Mouse (Mus musculus) neural tube, embryonic 12.5 days (tissue): Measurements from ENCODE around the gene Dnajc8. TPM values are rescaled to one million over a fixed set of nuclear protein-coding genes. Genes with fewer than 3 reads are reported as not detected.

ENCODE experiments used
- ATAC-seq: fragments of 200-750 bp; cut with Nextera tagmentation; 2 replicates; pipeline ENCODE4 v1.8.0; 2017; ENCODE audit warnings: low read depth, mild to moderate bottlenecking, moderate TSS enrichment, moderate library complexity; ENCODE audit not compliant: low FRiP score
- H3K27ac ChIP-seq: fragments of 300-500 bp; sonication (generic); 2 replicates; pipeline ENCODE4 v1.5.1; 2016
- H3K27me3 ChIP-seq: fragments of 300-500 bp; sonication (generic); replicated peaks from 2 replicates; pipeline ENCODE4 v1.6.1; 2016; ENCODE audit warnings: mild to moderate bottlenecking
- H3K36me3 ChIP-seq: fragments of 300-500 bp; sonication (generic); 2 replicates; pipeline ENCODE4 v1.6.1; 2016; ENCODE audit warnings: mild to moderate bottlenecking
- H3K4me1 ChIP-seq: fragments of 300-500 bp; sonication (generic); 2 replicates; pipeline ENCODE4 v1.6.1; 2016
- H3K4me2 ChIP-seq: fragments of 300-500 bp; sonication (generic); replicated peaks from 2 replicates; pipeline ENCODE4 v1.6.1; 2016; ENCODE audit warnings: mild to moderate bottlenecking
- H3K4me3 ChIP-seq: fragments of 300-500 bp; sonication (generic); 2 replicates; pipeline ENCODE4 v1.5.1; 2016
- H3K9ac ChIP-seq: fragments of 300-500 bp; sonication (generic); 2 replicates; pipeline ENCODE4 v1.6.1; 2016; ENCODE audit warnings: mild to moderate bottlenecking
- H3K9me3 ChIP-seq: fragments of 300-500 bp; sonication (generic); 2 replicates; pipeline ENCODE4 v1.6.1; 2016; ENCODE audit warnings: mild to moderate bottlenecking
- WGBS: fragments of 180-500 bp; shearing (Covaris S2); methylation state at CpG from one replicate; pipeline ENCODE4 v1.1.7; 2016; 5-methylcytosine and 5-hydroxymethylcytosine counted together
- polyA plus RNA-seq: library from polyadenylated mRNA; unstranded; fragments of >200 nt; fragmentation: Nextera tagmentation; extraction: Ambion mirVana; gene quantifications from 2 replicates; pipeline ENCODE4 v1.2.1, GENCODE M21; 2016

Gene Dnajc8
- polyA plus RNA-seq, 1 experiment from 2014 or later: 191 TPM

DNA sequence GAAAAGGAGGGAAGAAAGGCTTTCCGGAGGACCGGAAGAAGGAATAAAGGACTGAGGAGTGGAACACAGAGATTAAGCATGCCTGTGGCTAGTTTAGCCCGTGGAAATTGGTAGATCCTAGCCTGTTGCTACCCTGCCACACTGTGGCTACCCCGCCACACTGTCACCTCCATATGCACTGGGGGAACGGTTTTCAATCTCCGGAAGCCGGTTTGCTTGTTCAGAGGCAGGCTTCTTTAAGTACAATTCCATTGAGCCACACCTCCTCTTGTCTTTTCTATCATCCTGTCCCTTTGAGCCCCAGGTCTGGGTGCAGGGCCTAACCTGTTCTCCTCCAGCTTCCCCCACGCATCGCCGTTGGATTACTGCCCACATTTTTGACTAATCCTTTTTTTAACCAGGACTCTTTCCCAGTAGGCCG, 11.0 kb upstream of the Dnajc8 start:
- Histone ChIP-seq H3K4me2 (no peak overlapping the region), H3K36me3 (0 out of 2 replicates have a peak, but pooled peaks cover 3% of the 10 kb centered on the region), H3K4me1 (no peaks in the 10 kb centered on the region), H3K9ac (no peak overlapping the region), H3K9me3 (no peaks in the 10 kb centered on the region), H3K27me3 (no peaks in the 10 kb centered on the region), H3K4me3 (no peak overlapping the region), H3K27ac (no peak overlapping the region)
- no peak for ATAC-seq
- 15% methylated on average over 11 of the region's 11 CpGs for WGBS

DNA sequence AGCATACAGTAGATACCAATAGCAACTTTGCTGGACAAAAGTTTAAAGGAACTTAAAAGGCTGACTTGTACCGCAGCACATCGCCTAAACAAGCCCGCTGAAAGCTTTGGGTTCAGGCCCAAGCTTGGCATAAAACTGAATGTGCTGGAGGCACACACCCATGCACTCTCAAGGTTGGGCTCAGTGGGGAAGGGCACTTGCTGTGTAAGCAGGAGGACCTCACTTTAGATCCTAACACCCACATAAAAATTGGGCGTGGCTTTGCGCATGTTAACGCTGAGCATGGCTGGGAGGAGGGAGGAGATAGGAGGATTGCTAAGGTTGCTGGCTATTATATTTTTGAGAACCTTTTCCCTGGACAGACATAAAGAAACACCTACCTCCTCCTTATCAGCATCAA, 10.5 kb upstream of the Dnajc8 start:
- Histone ChIP-seq H3K9ac (no peak overlapping the region), H3K4me1 (no peaks in the 10 kb centered on the region), H3K4me2 (no peak overlapping the region), H3K9me3 (no peaks in the 10 kb centered on the region), H3K36me3 (0 out of 2 replicates have a peak, but pooled peaks cover 5% of the 10 kb centered on the region), H3K27ac (no peak overlapping the region), H3K27me3 (no peaks in the 10 kb centered on the region), H3K4me3 (no peak overlapping the region)
- no peak for ATAC-seq
- 42% methylated on average over 6 of the region's 6 CpGs for WGBS

GRCm38 (mm10) chr4:132526678-132527077, 8.7 kb upstream of the Dnajc8 start:
- Histone ChIP-seq H3K9me3 (no peaks in the 10 kb centered on the region), H3K4me3 (no peak overlapping the region), H3K4me1 (peaks cover 3% of the 10 kb centered on the region; the same call in 1 of the 2 replicates), H3K4me2 (no peak overlapping the region), H3K36me3 (peaks cover 20% of the 10 kb centered on the region), H3K9ac (no peak overlapping the region), H3K27me3 (no peaks in the 10 kb centered on the region), H3K27ac (no peak overlapping the region)
- WGBS: 53% methylated on average over 2 of the region's 2 CpGs
- ATAC-seq: no peak

GRCm38 (mm10) chr4:132527917-132528522, 7.3 kb upstream of the Dnajc8 start:
- Histone ChIP-seq H3K4me3 (no peak overlapping the region), H3K36me3 (peaks cover 20% of the 10 kb centered on the region), H3K9me3 (no peaks in the 10 kb centered on the region), H3K4me1 (peaks cover 13% of the 10 kb centered on the region), H3K4me2 (no peak overlapping the region), H3K27ac (no peak overlapping the region), H3K9ac (no peak overlapping the region), H3K27me3 (no peaks in the 10 kb centered on the region)
- WGBS: 95% methylated on average over 8 of the region's 8 CpGs
- no peak for ATAC-seq

DNA sequence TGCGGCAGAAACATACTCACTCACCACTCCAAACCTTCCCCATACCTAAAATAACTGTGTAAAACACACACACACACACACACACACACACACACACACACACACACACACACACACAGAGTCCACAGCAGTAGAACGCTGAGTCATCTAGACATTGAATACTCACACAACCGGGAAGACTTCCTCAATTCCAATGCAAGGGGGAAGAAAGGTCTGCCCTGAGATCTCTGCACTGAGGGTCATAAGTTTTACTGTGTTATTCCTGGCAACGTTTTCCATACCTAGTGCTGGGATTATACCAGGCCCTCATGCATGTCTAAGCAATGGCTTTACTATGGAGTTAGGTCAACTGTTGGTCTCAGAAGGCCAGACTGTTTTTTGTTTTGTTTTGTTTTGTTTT, 6.0 kb upstream of the Dnajc8 start:
- peaks cover 19% of the 10 kb centered on the region for H3K4me1 ChIP-seq
- 83% methylated on average over 4 of the region's 4 CpGs for WGBS
- no peak for ATAC-seq
- no peak overlapping the region for H3K4me2 ChIP-seq
- no peaks in the 10 kb centered on the region for H3K9me3 ChIP-seq
- no peak overlapping the region for H3K27ac ChIP-seq
- no peaks in the 10 kb centered on the region for H3K27me3 ChIP-seq
- no peak overlapping the region for H3K4me3 ChIP-seq
- H3K9ac ChIP-seq: no peak overlapping the region
- peaks cover 20% of the 10 kb centered on the region for H3K36me3 ChIP-seq

DNA sequence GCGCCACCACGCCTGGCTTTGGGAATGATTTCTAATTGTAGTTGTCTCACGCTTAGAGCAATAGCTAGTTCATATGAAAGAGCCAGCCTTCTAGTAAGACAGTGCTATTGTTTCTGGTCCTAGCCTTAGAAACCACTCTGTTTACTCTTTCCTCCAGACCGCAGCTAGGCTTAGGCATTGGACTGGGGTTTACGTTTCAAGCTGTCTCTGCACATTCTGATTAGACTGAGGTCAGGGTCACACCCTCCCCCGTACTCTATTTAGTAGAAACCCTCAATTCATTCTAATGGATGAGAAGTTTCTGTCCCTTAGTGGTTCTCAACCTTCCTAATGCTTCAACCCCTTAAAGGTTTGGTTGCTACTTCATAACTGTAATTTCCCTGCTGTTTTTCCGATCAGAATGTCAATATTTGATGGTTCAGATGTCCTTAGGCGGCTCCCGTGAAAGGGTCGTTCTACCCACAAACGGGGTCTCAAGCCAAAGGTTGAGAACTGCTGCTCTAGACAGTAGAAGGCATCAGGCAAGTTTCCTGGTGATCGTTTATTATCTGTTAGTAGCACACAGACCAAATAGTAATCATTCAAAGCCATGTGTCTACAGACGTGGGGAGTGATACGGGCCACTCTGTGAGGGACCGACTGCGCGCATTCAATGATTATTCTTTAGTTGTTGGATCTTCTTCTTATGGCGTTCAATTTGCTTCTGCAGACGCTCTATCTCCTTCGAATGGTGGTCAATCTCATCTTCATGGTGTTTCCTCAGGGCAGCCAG, 5.1 kb upstream of the Dnajc8 start:
- WGBS: 94% methylated on average over 20 of the region's 20 CpGs
- Histone ChIP-seq H3K9ac (no peak overlapping the region), H3K27ac (no peak overlapping the region), H3K27me3 (no peaks in the 10 kb centered on the region), H3K9me3 (no peaks in the 10 kb centered on the region), H3K4me1 (peaks cover 19% of the 10 kb centered on the region), H3K4me3 (no peak overlapping the region), H3K36me3 (peaks cover 20% of the 10 kb centered on the region), H3K4me2 (no peak overlapping the region)
- no peak for ATAC-seq

DNA sequence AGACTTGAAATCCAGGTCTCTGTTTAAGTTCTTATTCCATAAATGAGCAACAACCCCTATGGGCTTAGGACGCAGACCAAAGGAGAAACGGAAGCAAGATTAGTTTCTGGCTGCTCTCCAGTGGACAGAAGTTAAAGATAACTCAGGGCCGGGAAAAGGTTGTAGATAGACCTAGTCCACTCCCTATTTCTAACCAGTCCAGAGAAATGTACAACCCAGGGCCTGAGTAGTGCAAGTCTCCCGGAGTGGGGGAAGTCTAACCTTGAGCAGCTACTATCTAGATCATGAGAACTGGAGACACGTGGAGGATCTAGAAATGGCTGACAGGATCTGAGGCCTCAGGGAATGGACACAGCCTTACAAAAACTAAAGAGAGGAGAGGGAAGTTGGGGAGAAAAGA, 2.9 kb upstream of the Dnajc8 start:
- Histone ChIP-seq H3K4me2 (peak overlapping the region; percentile 90), H3K36me3 (peaks cover 20% of the 10 kb centered on the region), H3K27me3 (no peaks in the 10 kb centered on the region), H3K9ac (peak overlapping the region; percentile 92), H3K4me3 (peak overlapping the region; percentile 72), H3K9me3 (no peaks in the 10 kb centered on the region), H3K27ac (no peak overlapping the region), H3K4me1 (peaks cover 35% of the 10 kb centered on the region)
- peak; percentile 3; the same call in 1 of the 2 replicates for ATAC-seq
- WGBS: 46% methylated on average over 5 of the region's 5 CpGs

GRCm38 (mm10) chr4:132532981-132533916, 2.1 kb upstream of the Dnajc8 start, which contains the start of gene Atpif1:
Gene Atpif1 (minus strand): TSS chr4:132533659.
- Histone ChIP-seq H3K4me2 (peak within 1 kb of the TSS; percentile 90), H3K36me3 (peaks cover 21% of the 10 kb centered on the region), H3K9me3 (no peaks in the 10 kb centered on the region), H3K27ac (peak within 1 kb of the TSS; percentile 86), H3K4me3 (peak within 1 kb of the TSS; percentile 72), H3K9ac (peak within 1 kb of the TSS; percentile 92), H3K4me1 (peaks cover 35% of the 10 kb centered on the region), H3K27me3 (no peaks in the 10 kb centered on the region)
- WGBS: under 1% methylated on average over 63 of the region's 63 CpGs
- ATAC-seq: peak; percentile 89

DNA sequence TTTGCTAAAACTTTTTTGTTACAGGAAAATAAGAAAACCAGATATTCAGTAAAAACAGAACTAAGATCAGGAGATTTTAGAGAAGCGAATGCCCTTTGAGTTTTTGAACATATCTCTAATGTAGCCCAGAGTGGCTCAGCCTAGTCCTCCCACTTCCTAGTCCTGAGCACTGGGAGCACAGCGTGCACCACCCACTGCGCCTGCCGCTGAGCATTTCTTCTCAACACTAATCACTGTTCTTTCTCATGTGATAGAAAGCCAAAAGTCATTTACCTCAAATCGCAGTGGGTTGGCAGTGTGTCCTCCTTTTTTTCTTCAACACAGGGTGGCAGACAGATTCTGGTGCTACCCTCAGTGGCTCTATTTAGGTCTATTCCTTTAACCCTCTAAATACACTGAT, 4.1 kb downstream of the Dnajc8 start:
- Histone ChIP-seq H3K4me1 (peaks cover 16% of the 10 kb centered on the region), H3K4me3 (no peak overlapping the region), H3K27ac (no peak overlapping the region), H3K9me3 (no peaks in the 10 kb centered on the region), H3K36me3 (peaks cover 48% of the 10 kb centered on the region), H3K9ac (no peak overlapping the region), H3K27me3 (no peaks in the 10 kb centered on the region), H3K4me2 (no peak overlapping the region)
- ATAC-seq: no peak
- WGBS: 96% methylated on average over 5 of the region's 5 CpGs

- no peak overlapping the region for H3K9ac ChIP-seq
- peaks cover 11% of the 10 kb centered on the region for H3K4me1 ChIP-seq
- 96% methylated on average over 4 of the region's 4 CpGs for WGBS
- H3K27ac ChIP-seq: no peak overlapping the region
- no peak overlapping the region for H3K4me3 ChIP-seq
- no peaks in the 10 kb centered on the region for H3K9me3 ChIP-seq
- ATAC-seq: no peak
- H3K4me2 ChIP-seq: no peak overlapping the region
- peaks cover 65% of the 10 kb centered on the region for H3K36me3 ChIP-seq
- no peaks in the 10 kb centered on the region for H3K27me3 ChIP-seq
Observed at GRCm38 (mm10) chr4:132541413-132541812, 6.1 kb downstream of the Dnajc8 start.

GRCm38 (mm10) chr4:132542724-132543123, 7.4 kb downstream of the Dnajc8 start:
- no peak overlapping the region for H3K9ac ChIP-seq
- H3K36me3 ChIP-seq: peaks cover 79% of the 10 kb centered on the region
- no peaks in the 10 kb centered on the region for H3K4me1 ChIP-seq
- H3K9me3 ChIP-seq: no peaks in the 10 kb centered on the region
- H3K27ac ChIP-seq: no peak overlapping the region
- 58% methylated on average over 1 of the region's 1 CpGs for WGBS
- no peak for ATAC-seq
- H3K27me3 ChIP-seq: no peaks in the 10 kb centered on the region
- H3K4me2 ChIP-seq: no peak overlapping the region
- no peak overlapping the region for H3K4me3 ChIP-seq

GRCm38 (mm10) chr4:132545851-132546250, 10.5 kb downstream of the Dnajc8 start:
- Histone ChIP-seq H3K27me3 (no peaks in the 10 kb centered on the region), H3K9me3 (no peaks in the 10 kb centered on the region), H3K4me3 (no peak overlapping the region), H3K36me3 (peaks cover 93% of the 10 kb centered on the region), H3K4me1 (no peaks in the 10 kb centered on the region), H3K4me2 (no peak overlapping the region), H3K9ac (no peak overlapping the region), H3K27ac (no peak overlapping the region)
- ATAC-seq: no peak
- WGBS: 51% methylated on average over 8 of the region's 8 CpGs
